In genomic region chr9:107961351-107961762, GRCm38 (mm10) we compare ENCODE assay signal across 8 mouse cellular contexts. TPM values are rescaled to one million over a fixed set of nuclear protein-coding genes. Genes with fewer than 3 reads are reported as not detected.
DNase-seq lines count a peak whose midpoint lies in the region.

No protein-coding gene starts in this region.

- peak; percentile 85 for DNase-seq in layer of hippocampus, adult 11-12 months (ENCODE audit: low spot score)
- no peak for DNase-seq in layer of hippocampus, adult 9-10 months (ENCODE audit: low spot score)
- DNase-seq in frontal cortex, postnatal 10 days (ENCODE audit: low spot score in 2 of 2), result peak; percentile 72 to 77
- peak; percentile 80 to 88 for DNase-seq in left cerebral cortex, adult 18-20 months (ENCODE audit: low spot score in 2 of 2)
- peak; percentile 90 to 95 for DNase-seq in right cerebral cortex, postnatal 10 days (ENCODE audit: low spot score in 2 of 2)
- DNase-seq in thymus, postnatal 4 days, result no peak
- no peak for DNase-seq in c-Kit-positive CD71-positive TER-119-positive erythroid progenitor cells, embryonic 14.5 days (ENCODE audit: low spot score)
- no peak for DNase-seq in cerebellum, adult 18-20 months

RNA-seq across cellular contexts. Expression of gene Traip, which starts 11.4 kb away (rescaled TPM):
- 1 to 10 TPM; 7.5 to 9.1 TPM for total RNA-seq in left cerebral cortex, adult 18-20 months (2021)

RNA-seq across cellular contexts. Expression of gene Uba7, which starts 13.9 kb away (rescaled TPM):
- 1 to 10 TPM; 4.3 to 5.0 TPM for total RNA-seq in left cerebral cortex, adult 18-20 months (2021)

RNA-seq across cellular contexts. Expression of gene Gm20661, which starts 21.5 kb away (rescaled TPM):
- total RNA-seq in left cerebral cortex, adult 18-20 months (2021), result under 1 TPM in 1 of 2 experiments, not detected in 1; 0.40 TPM

RNA-seq across cellular contexts. Expression of gene Inka1, which starts 24.3 kb away (rescaled TPM):
- total RNA-seq in left cerebral cortex, adult 18-20 months (2021), result 1 to 10 TPM; 4.0 to 4.5 TPM

RNA-seq across cellular contexts. Expression of gene Camkv, which starts 25.9 kb away (rescaled TPM):
- total RNA-seq in left cerebral cortex, adult 18-20 months (2021), result 100 to 1,000 TPM; 322 to 377 TPM

Comparison
In these comparisons a context has a peak if more than half of its experiments do, and no peak if none do; other contexts are left out.
1. DNase-seq: peak in layer of hippocampus, adult 11-12 months (single experiment), frontal cortex, postnatal 10 days (2 of 2), left cerebral cortex, adult 18-20 months (2 of 2) and right cerebral cortex, postnatal 10 days (2 of 2); none in layer of hippocampus, adult 9-10 months (single experiment), thymus, postnatal 4 days (single experiment), c-Kit-positive CD71-positive TER-119-positive erythroid progenitor cells, embryonic 14.5 days (single experiment) and cerebellum, adult 18-20 months (0 of 2).